Mouse (Mus musculus) gastrocnemius, adult 18-20 months (tissue): ENCODE measurements around the gene Socs5. TPM values are rescaled to one million over a fixed set of nuclear protein-coding genes. Genes with fewer than 3 reads are reported as not detected.

Source experiments
- DNase-seq: peaks from one replicate; pipeline ENCODE4 v3.0.0; 2021; ENCODE audit warnings: low spot score
- total RNA-seq, 2 experiments: library from RNA; stranded (reverse); gene quantifications; 2 replicates each; pipeline ENCODE4 v1.2.3; 2021

The Socs5 gene
- total RNA-seq, 2 experiments from 2014 or later = 12.6 to 16.5 TPM

GRCm38 (mm10) chr17:87106691-87107523 is 572 bp upstream of the Socs5 start:
- peak; percentile 98 for DNase-seq

- no peak for DNase-seq
Measured at GRCm38 (mm10) chr17:87108507-87109292, 1.2 kb downstream of the Socs5 start.

- no peak for DNase-seq
Measured at GRCm38 (mm10) chr17:87109504-87109903, 2.0 kb downstream of the Socs5 start.

DNA sequence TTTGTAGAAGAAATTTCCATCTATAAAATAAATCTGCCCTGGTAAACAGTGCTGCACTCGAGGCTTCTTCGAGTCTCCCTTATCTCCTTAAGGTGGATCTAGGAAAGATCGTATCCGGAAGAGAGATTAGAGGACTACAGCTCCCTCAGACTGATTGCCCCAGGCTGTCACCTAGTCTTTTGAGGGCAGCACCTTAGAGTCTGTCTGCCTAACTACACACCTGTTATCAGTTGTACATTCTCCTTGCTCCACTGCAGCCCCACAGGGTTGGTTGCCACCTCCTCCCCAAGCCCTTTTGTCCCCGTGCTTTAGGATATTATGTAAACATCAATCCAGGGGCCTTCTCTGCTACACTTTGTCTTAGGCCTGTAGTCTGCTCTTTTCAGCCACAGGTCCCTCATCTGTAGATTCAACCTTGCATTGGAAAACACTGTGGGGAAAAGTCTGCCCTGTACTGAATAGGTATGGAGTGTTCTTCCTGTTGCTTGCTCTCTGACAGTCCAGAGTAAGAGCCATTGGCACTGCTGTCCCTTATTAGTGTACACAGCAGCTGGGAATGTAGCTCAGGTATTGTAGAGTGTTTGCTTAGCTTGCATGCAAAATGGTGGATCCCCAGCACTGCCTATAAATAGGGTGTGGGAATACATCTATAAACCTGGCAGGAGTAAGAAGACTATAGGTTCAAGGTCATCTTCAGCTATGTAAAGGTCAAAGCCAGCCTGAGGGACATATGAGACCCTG is 5.5 kb downstream of the Socs5 start:
- no peak for DNase-seq

- DNase-seq = no peak
Measured at GRCm38 (mm10) chr17:87115615-87116014, 8.1 kb downstream of the Socs5 start.

DNA sequence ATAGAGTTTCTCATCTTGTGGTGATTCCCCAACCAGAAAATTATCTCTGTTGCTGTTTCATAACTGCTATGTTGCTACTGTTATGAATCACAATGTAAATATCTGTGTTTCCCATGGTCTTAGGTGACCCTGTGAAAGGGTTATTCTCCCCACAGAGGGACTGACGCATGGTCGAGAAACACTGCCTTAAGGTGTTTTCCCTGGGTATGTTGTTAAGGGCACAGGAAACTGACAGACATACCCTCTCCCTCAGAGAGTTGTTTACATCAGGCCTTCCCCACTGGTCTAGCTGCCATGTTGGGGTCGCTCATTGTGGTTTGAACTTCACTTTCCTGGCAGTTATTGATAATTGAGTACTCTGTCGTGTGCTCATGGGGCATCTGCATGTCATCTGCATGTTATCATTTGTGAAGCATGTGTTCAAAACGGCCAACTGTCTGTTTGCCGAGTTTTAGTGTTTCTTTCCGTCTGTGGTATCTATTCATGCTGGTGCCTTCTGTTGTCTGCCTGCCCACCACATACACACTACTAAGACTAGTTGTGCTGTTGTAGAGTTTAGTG is 11.6 kb downstream of the Socs5 start:
- no peak for DNase-seq

DNA sequence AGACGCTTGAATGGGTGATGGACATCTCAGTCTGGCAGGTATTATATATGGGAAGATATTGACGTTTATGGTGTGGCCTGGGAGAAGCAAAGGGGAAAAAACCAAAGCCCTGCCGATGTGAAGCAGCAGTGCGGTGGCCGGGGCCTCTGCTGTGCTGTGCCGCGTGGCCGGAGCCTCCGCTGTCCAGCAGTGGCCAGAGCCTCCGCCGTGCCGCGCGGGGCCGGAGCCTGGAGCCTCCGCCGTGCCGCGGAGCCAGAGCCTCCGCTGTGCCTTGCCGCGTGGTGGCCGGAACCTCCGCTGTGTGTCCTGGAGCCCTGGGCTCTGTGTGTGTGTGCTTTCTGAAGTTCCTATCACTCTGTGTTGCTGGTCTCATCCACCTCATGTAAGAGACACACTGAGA is 17.9 kb downstream of the Socs5 start:
- no peak for DNase-seq

DNA sequence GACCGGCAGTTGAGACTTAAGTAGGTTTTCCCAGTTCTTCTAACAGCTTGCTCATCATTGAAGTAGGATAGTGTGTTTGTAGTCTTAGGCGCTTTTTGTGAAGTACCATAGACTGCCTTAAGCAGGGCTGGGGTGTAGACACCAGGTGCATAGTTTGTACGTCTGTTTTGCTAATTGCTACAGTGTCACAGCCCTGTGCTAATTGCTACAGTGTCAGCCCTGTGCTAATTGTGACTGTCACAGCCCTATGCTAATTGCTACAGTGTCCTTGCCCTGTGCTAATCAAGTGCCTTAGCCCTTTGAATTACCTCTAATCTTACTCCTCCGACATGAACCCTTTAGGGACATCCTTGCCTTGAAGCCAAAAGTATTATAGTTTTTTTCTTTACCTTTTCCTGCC is 24.8 kb downstream of the Socs5 start:
- DNase-seq = no peak

GRCm38 (mm10) chr17:87133823-87134222 is 26.3 kb downstream of the Socs5 start:
- DNase-seq = peak; percentile 9

DNA sequence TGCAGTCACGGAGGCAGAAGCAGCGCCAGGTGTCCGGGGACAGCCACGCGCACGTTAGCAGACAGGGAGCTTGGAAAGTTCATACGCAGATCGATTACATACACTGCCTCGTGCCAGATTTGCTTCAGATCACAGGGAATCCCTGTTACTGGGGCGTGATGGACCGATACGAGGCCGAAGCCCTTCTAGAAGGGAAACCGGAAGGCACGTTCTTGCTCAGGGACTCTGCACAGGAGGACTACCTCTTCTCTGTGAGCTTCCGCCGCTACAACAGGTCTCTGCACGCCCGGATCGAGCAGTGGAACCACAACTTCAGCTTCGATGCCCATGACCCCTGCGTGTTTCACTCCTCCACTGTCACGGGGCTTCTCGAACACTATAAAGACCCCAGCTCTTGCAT is 27.2 kb downstream of the Socs5 start:
- no peak for DNase-seq

DNA sequence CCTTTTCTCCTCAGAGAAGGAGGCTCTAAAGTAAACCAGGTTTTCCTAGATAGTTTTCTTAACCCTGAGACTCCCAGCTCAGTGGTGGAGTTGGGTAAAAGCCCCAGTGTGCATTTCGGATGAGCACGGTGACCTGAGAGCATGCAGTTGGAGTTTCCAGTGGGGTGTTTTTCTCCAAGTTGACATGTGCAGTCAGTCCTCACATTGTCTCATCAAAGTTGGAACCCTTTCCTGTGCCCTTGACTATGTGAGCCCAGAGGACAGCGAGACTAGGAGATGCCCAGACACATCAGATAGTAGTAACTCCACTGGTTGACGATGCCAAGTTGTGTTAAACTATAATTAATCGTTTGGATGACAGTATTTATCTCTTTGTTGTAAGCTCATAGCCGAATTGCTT is 28.3 kb downstream of the Socs5 start:
- DNase-seq = no peak

DNA sequence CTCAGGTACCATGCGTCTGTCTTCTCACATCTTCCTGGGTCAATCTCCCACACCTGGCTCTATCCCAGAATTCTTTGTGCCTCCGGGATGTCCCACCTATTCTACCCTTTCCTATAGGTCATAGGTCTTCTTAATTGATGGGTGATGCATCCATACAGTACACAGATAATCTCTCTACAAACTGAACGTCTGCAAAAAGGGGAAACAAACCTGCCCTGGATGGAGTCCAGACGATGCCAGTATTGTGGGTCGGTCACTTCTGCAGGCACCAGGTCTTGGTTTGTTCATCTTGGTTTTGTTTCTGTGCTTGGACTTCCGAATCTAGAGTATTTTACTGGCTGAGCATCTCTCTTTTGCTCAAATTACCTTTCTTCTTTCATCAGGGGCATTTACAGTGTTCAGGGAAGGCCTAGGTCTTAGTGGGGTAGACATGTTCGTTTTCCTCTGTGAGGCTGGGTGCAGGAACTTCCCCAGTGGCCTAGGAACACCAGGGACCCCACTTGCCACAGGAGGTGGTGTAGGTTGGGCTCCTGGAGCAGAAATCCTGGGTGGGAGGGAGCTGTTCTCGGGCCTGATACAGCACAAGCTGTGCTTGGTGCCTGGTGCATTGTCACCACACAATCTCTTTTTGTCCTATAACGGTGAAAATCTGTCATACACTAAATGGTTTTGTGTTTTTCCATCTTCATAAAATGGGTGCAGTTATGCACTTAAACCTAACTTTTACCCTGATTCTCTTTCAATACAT is 33.9 kb downstream of the Socs5 start:
- no peak for DNase-seq

GRCm38 (mm10) chr17:87142271-87142670 is 34.8 kb downstream of the Socs5 start:
- DNase-seq = peak; percentile 66

GRCm38 (mm10) chr17:87143186-87143585 is 35.7 kb downstream of the Socs5 start:
- no peak for DNase-seq

DNA sequence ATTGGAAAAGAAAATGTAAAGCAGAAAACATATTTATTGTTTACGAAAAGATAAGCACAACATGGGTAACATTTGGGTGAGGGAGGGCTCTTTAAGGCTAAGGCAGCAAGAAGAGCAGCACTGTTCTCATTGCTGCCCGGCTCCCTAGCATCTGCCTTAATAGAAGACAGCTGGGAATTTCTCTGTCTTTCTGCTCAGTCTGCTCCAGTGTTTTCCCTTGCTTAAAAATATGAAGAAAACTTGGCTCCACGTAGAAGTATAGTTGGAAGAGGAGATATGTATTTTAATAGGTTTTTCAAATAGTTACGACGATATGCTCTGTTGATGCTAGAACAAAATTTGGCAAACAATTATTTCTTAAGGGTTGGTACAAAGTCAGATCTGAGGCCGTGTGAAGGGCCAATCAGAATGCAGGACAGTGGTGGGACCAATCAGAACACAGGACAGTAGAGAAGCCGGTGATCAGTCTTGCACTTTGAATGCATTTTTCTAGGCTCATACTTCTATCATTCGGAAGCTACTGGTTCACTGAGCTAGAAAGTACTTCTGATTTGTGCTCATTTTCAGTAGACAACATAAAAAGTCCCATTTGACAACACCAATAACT is 39.0 kb downstream of the Socs5 start:
- no peak for DNase-seq

- no peak for DNase-seq
Measured at GRCm38 (mm10) chr17:87149762-87150161, 42.3 kb downstream of the Socs5 start.

DNA sequence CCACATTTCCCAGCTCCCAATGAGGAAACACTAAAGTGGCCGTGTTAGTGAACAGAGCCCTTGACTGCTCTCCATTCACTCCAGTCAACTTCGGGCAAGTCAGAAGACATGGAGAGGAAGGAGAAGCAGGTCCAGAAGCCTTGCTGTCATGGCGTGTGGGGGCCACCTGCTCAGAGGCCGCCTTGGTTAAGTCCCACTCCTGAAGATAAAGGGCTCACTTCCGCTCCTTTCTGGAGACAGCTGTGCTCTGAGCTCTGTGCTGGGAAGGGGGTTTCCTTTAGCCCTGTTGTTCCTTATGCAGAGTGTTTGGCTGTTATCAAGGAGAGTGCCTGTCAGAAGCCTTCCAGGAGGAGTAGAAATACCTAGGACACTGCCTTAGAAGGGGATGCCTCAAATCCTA is 45.5 kb downstream of the Socs5 start:
- no peak for DNase-seq

DNA sequence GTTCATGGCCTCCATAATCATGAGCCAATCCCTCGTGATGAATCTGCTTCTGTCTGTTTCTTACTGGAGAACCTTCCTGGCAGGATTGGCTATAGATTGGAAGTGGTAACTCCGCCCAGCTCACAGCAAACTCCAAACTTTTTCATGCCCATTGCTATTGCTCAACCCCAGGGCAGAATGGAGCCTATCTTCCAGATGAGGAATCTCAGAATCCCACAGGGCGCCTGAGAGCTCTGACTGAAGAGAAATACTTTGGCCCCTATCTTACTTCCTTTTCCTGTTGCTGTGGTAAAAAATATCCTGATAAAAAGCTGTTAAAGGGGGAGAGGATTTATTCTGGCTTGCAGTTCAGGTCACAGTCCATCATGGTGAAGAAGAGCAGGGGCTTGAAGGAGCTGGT is 48.2 kb downstream of the Socs5 start:
- DNase-seq = no peak

DNA sequence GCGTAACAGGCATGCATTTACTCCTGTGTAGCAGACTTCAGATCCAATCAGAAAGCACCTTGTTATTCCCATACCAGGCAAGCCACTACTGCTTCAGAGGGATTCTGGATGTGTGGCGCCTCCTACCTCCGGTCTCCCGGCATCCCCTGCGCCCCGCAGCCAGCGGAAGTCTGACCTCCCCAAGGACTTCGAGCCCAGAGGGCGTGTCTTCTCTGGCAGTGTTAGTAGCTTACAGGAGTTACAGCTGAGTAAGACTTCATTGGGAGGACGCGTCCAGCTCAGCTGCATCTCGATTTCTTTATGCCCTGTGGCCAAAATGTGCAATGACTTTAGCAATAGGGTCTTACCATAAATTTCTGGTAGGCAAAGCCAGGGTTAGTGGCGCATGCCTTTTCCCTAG is 50.3 kb downstream of the Socs5 start:
- peak; percentile 19 for DNase-seq

- no peak for DNase-seq
Measured at GRCm38 (mm10) chr17:87158597-87158996, 51.1 kb downstream of the Socs5 start.

DNA sequence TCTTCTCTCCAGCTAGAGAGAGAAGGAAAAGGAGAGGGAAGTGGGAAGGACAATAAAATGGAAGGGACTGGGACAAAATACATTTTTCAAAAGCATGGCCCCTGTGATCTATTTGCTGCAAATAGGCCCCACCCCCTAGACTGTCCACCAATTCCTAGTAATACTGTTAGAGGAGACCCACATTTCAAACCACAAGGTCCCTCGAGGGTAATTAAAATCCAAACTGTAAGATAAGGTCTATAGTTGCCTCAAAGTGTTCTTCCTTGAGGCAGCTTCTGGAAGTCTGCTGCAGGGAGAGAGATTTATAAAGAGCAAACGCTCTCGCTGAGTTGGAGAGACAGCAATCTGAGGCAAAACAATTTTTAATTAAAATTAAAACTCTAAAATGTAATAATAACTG is 52.8 kb downstream of the Socs5 start:
- DNase-seq = no peak
